Mouse (Mus musculus) midbrain, embryonic 13.5 days (tissue): ENCODE data around the gene Mdm4. TPM values are rescaled to one million over a fixed set of nuclear protein-coding genes. Genes with fewer than 3 reads are reported as not detected.

Experiments used
- ATAC-seq: fragments of 200-750 bp; cut with Nextera tagmentation; 2 replicates; pipeline ENCODE4 v1.8.0; 2017; ENCODE audit warnings: mild to moderate bottlenecking, moderate TSS enrichment, moderate library complexity
- H3K27ac ChIP-seq: fragments of 300-500 bp; sonication (generic); 2 replicates; pipeline ENCODE4 v1.5.1; 2015; ENCODE audit warnings: inconsistent platforms, mild to moderate bottlenecking, moderate library complexity
- H3K27me3 ChIP-seq: fragments of 300-500 bp; sonication (generic); 2 replicates; pipeline ENCODE4 v1.6.1; 2015; ENCODE audit warnings: mild to moderate bottlenecking, inconsistent platforms
- H3K36me3 ChIP-seq: fragments of 300-500 bp; sonication (generic); 2 replicates; pipeline ENCODE4 v1.6.1; 2015; ENCODE audit warnings: mild to moderate bottlenecking, inconsistent platforms
- H3K4me1 ChIP-seq: fragments of 300-500 bp; sonication (generic); replicated peaks from 2 replicates; pipeline ENCODE4 v1.6.1; 2015; ENCODE audit warnings: inconsistent platforms
- H3K4me2 ChIP-seq: fragments of 300-500 bp; sonication (generic); replicated peaks from 2 replicates; pipeline ENCODE4 v1.6.1; 2015; ENCODE audit warnings: moderate library complexity, mild to moderate bottlenecking, inconsistent platforms
- H3K4me3 ChIP-seq: fragments of 300-500 bp; sonication (generic); replicated peaks from 2 replicates; pipeline ENCODE4 v1.5.1; 2015; ENCODE audit warnings: mild to moderate bottlenecking, inconsistent platforms
- H3K9ac ChIP-seq: fragments of 300-500 bp; sonication (generic); replicated peaks from 2 replicates; pipeline ENCODE4 v1.6.1; 2015; ENCODE audit warnings: mild to moderate bottlenecking, inconsistent platforms
- H3K9me3 ChIP-seq: fragments of 300-500 bp; sonication (generic); 2 replicates; pipeline ENCODE4 v1.6.1; 2016; ENCODE audit warnings: mild to moderate bottlenecking, inconsistent platforms
- WGBS: fragments of 180-500 bp; shearing (Covaris S2); methylation state at CpG from one replicate; pipeline ENCODE4 v1.1.7; 2015; 5-methylcytosine and 5-hydroxymethylcytosine counted together
- polyA plus RNA-seq: library from polyadenylated mRNA; unstranded; fragments of >200 nt; fragmentation: Nextera tagmentation; extraction: Ambion mirVana; gene quantifications from 2 replicates; pipeline ENCODE4 v1.2.1, GENCODE M21; 2015

The Mdm4 gene
- 42.3 and 46.1 TPM in 2 replicates for polyA plus RNA-seq

- H3K4me2 ChIP-seq = no peak within 1 kb of the TSS
- no peak within 1 kb of the TSS for H3K27ac ChIP-seq
- H3K9ac ChIP-seq = no peak within 1 kb of the TSS
- H3K9me3 ChIP-seq = no peaks in the 10 kb centered on the region
- H3K27me3 ChIP-seq = no peaks in the 10 kb centered on the region
- no peak for ATAC-seq
- H3K36me3 ChIP-seq = no peaks in the 10 kb centered on the region
- H3K4me3 ChIP-seq = no peak within 1 kb of the TSS
- WGBS = 95% methylated on average over 5 of the region's 5 CpGs
- H3K4me1 ChIP-seq = peaks cover 12% of the 10 kb centered on the region
Measured at GRCm38 (mm10) chr1:133030461-133030860, at the start of gene Mdm4. Mdm4 (minus strand) TSS chr1:133030561.

- Histone ChIP-seq H3K4me3 (no peak overlapping the region), H3K9me3 (no peaks in the 10 kb centered on the region), H3K36me3 (peaks cover 70% of the 10 kb centered on the region), H3K27me3 (no peaks in the 10 kb centered on the region), H3K9ac (no peak overlapping the region; the same call in 1 of the 2 replicates), H3K4me1 (peaks cover 47% of the 10 kb centered on the region), H3K4me2 (peak overlapping the region; percentile 25), H3K27ac (peak overlapping the region; percentile 92)
- ATAC-seq = peak; percentile 83
- WGBS = 3% methylated on average over 9 of the region's 9 CpGs
Measured at GRCm38 (mm10) chr1:133080079-133080561, 49.8 kb upstream of the Mdm4 start.

- ATAC-seq = peak; percentile 46
- H3K27me3 ChIP-seq = no peaks in the 10 kb centered on the region
- no peaks in the 10 kb centered on the region for H3K9me3 ChIP-seq
- peak overlapping the region; percentile 92 for H3K27ac ChIP-seq
- no peak overlapping the region for H3K4me2 ChIP-seq
- no peak overlapping the region; the same call in 1 of the 2 replicates for H3K9ac ChIP-seq
- WGBS = 30% methylated on average over 7 of the region's 7 CpGs
- no peak overlapping the region for H3K4me3 ChIP-seq
- peaks cover 47% of the 10 kb centered on the region for H3K4me1 ChIP-seq
- H3K36me3 ChIP-seq = peaks cover 70% of the 10 kb centered on the region
Measured at GRCm38 (mm10) chr1:133079509-133079908, 49.1 kb upstream of the Mdm4 start.

- Histone ChIP-seq H3K4me1 (peaks cover 45% of the 10 kb centered on the region), H3K4me3 (no peak overlapping the region), H3K36me3 (peaks cover 63% of the 10 kb centered on the region), H3K9me3 (no peaks in the 10 kb centered on the region), H3K9ac (no peak overlapping the region), H3K27ac (peak overlapping the region; percentile 92; the same call in 1 of the 2 replicates), H3K4me2 (no peak overlapping the region), H3K27me3 (no peaks in the 10 kb centered on the region)
- 48% methylated on average over 1 of the region's 1 CpGs for WGBS
- no peak for ATAC-seq
Measured at GRCm38 (mm10) chr1:133078338-133078727, 48.0 kb upstream of the Mdm4 start.

- WGBS = 52% methylated on average over 12 of the region's 12 CpGs
- no peak overlapping the region for H3K4me2 ChIP-seq
- peaks cover 50% of the 10 kb centered on the region for H3K4me1 ChIP-seq
Measured at GRCm38 (mm10) chr1:133077606-133078337, 47.4 kb upstream of the Mdm4 start.

GRCm38 (mm10) chr1:133076681-133077514 lies 46.5 kb upstream of the Mdm4 start:
- peak; percentile 40 for ATAC-seq
- WGBS = 36% methylated on average over 20 of the region's 20 CpGs
- no peak overlapping the region for H3K4me3 ChIP-seq
- H3K27ac ChIP-seq = peak overlapping the region; percentile 92
- H3K36me3 ChIP-seq = peaks cover 58% of the 10 kb centered on the region
- H3K9me3 ChIP-seq = no peaks in the 10 kb centered on the region
- peaks cover 55% of the 10 kb centered on the region for H3K4me1 ChIP-seq
- no peaks in the 10 kb centered on the region for H3K27me3 ChIP-seq
- H3K9ac ChIP-seq = 0 out of 2 replicates have a peak overlapping the region, but pooled peaks have one; percentile 20
- H3K4me2 ChIP-seq = no peak overlapping the region

More at GRCm38 (mm10) chr1:133077606-133078337, 47.4 kb upstream of the Mdm4 start:
- Histone ChIP-seq H3K4me3 (no peak overlapping the region), H3K36me3 (peaks cover 63% of the 10 kb centered on the region), H3K27me3 (no peaks in the 10 kb centered on the region), H3K9ac (no peak overlapping the region), H3K27ac (peak overlapping the region; percentile 92), H3K9me3 (no peaks in the 10 kb centered on the region)
- ATAC-seq = no peak

- Histone ChIP-seq H3K36me3 (peaks cover 59% of the 10 kb centered on the region), H3K4me2 (no peak overlapping the region), H3K9ac (no peak overlapping the region), H3K27ac (no peak overlapping the region), H3K4me1 (peaks cover 57% of the 10 kb centered on the region), H3K4me3 (no peak overlapping the region), H3K9me3 (no peaks in the 10 kb centered on the region), H3K27me3 (no peaks in the 10 kb centered on the region)
- ATAC-seq = no peak
- 79% methylated on average over 6 of the region's 6 CpGs for WGBS
Measured at GRCm38 (mm10) chr1:133075651-133076400, 45.5 kb upstream of the Mdm4 start.

- Histone ChIP-seq H3K36me3 (peaks cover 61% of the 10 kb centered on the region), H3K4me1 (peaks cover 48% of the 10 kb centered on the region), H3K27me3 (no peaks in the 10 kb centered on the region), H3K9ac (no peak overlapping the region), H3K4me2 (no peak overlapping the region), H3K9me3 (no peaks in the 10 kb centered on the region), H3K4me3 (no peak overlapping the region), H3K27ac (no peak overlapping the region)
- 97% methylated on average over 13 of the region's 13 CpGs for WGBS
- no peak for ATAC-seq
Measured at GRCm38 (mm10) chr1:133074541-133074940, 44.2 kb upstream of the Mdm4 start.

- Histone ChIP-seq H3K36me3 (peaks cover 67% of the 10 kb centered on the region), H3K27ac (no peak overlapping the region; the same call in 1 of the 2 replicates), H3K9me3 (no peaks in the 10 kb centered on the region), H3K27me3 (no peaks in the 10 kb centered on the region), H3K9ac (peak overlapping the region; percentile 10; the same call in 1 of the 2 replicates), H3K4me3 (no peak overlapping the region), H3K4me1 (peaks cover 54% of the 10 kb centered on the region), H3K4me2 (no peak overlapping the region)
- 70% methylated on average over 9 of the region's 9 CpGs for WGBS
- ATAC-seq = no peak
Measured at GRCm38 (mm10) chr1:133073327-133073856, 43.0 kb upstream of the Mdm4 start.

GRCm38 (mm10) chr1:133071666-133072381 lies 41.5 kb upstream of the Mdm4 start:
- Histone ChIP-seq H3K9me3 (no peaks in the 10 kb centered on the region), H3K27me3 (no peaks in the 10 kb centered on the region), H3K4me1 (peaks cover 46% of the 10 kb centered on the region), H3K4me2 (no peak overlapping the region), H3K9ac (no peak overlapping the region), H3K4me3 (no peak overlapping the region), H3K27ac (no peak overlapping the region), H3K36me3 (peaks cover 66% of the 10 kb centered on the region)
- 67% methylated on average over 16 of the region's 16 CpGs for WGBS
- no peak for ATAC-seq

- no peak for ATAC-seq
- H3K4me3 ChIP-seq = no peak overlapping the region
- H3K27me3 ChIP-seq = no peaks in the 10 kb centered on the region
- peaks cover 65% of the 10 kb centered on the region for H3K36me3 ChIP-seq
- H3K9ac ChIP-seq = no peak overlapping the region
- no peak overlapping the region for H3K27ac ChIP-seq
- H3K9me3 ChIP-seq = no peaks in the 10 kb centered on the region
- 56% methylated on average over 3 of the region's 5 CpGs for WGBS
- H3K4me2 ChIP-seq = no peak overlapping the region
- peaks cover 36% of the 10 kb centered on the region; the same call in 1 of the 2 replicates for H3K4me1 ChIP-seq
Measured at GRCm38 (mm10) chr1:133070157-133070556, 39.8 kb upstream of the Mdm4 start.
